Mouse (Mus musculus) natural killer cell, adult 2 months (primary cell): ENCODE results near the gene Morn3.
"Not testable (repeated sequence)": the region's sequence is repeated elsewhere in the genome, so short reads cannot be mapped to it uniquely, and the experiment has no call there.

Source experiments
- DNase-seq, 2 experiments: peaks; one replicate each; pipeline ENCODE4 v3.0.0; 2022; ENCODE audit warnings: low spot score in 2 of 2

Morn3 gene

DNA sequence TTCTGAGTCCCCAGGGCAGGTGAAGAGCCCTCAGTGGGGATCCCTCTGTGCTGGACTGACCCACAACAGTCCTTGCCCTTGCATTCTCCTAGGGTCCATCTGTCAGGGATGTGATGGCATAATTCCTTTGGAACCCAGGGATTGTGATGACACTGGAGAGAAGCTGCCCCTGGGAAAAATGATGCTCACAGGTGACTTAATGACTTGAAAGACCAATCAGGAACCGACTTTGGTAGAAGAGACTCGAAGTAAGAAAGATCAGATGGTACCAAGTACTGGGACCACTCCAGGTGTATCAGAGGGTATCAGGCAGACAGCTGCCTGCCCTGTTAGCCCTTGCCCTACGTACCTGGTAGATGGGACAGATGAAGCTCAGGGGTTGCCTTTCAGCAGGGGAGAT, at the start of gene Morn3:
Gene Morn3, minus strand, starts transcription at position 101 of the 400 bp plus-strand sequence.
- DNase-seq = no peak

DNA sequence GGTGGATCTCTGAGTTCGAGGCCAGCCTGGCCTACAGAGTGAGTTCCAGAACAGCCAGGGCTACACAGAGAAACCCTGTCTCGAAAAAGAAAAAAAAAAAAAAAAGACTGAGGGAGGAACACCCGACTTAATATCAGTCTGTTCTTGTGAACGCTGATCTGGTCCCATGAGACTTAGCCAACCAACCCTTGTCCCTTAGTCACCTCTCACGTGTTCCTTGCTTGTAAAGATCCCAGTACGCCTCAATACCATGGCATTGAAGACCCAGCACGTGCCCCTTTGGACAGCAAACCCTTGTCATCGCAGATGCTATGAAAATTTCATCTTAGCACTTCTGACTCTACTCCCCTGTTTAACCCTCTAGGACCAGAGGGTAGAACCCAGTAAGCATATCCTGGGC, 49.5 kb upstream of the Morn3 start:
- no peak for DNase-seq

DNA sequence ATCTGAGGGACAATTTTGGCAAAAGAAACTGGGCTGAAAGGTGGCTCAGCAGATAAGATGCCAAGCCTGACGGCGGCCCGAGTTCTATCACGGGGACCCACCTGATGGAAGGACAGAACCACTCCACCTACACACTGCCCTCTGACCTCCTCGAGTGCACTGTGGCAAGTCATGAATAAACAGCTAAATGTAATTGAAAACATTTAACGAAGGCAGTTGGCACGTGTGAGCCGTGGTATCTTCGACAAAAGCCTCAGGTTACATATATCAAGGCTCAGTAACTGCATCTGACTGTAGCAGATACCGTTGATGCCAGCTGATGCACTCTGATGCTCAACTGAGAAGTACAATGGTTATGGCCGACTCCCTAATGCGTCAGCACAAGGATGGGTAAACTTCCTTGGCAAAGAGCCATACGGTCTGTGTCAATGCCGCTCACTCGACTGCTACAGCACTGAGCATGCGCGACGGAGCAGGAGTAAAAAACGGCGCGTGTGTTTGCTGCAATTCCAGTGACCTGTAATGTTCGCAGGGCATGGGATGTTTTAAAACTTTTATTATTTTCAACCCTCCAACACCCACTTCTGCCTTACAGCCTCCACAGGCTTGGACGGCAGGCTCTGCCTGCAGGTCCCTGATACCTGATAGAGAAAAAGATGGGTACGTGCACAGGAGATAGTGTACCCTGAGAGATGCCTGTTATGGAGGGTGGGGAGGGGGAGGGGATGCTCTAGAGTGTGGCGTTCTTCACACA, 47.6 kb upstream of the Morn3 start:
- no peak for DNase-seq

DNA sequence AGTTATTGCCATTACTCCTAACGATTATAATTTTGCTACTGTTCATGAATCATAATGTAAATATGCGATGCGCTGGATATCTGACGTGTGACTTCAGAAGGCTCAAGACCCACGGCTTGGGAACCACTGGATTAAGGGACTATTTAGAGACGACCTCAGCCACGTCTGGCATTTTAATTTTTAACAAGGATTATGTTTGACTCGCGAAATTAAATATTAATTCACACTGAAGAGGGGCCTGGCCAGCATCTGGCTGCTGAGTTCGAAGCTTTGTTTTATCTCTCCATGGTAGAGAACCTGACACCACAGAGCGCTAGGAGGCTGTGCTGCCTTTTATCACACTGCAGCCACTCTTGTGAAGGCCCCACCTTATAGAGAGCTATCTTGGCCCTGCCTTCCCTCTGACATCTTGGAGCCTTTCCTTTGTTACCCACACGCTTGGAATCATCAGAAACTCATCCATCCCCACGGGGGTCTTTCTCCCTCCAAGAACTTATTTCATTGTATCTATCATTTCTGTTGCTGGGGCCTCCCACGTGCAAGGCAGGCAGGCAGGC, 46.3 kb upstream of the Morn3 start:
- DNase-seq = no peak

DNA sequence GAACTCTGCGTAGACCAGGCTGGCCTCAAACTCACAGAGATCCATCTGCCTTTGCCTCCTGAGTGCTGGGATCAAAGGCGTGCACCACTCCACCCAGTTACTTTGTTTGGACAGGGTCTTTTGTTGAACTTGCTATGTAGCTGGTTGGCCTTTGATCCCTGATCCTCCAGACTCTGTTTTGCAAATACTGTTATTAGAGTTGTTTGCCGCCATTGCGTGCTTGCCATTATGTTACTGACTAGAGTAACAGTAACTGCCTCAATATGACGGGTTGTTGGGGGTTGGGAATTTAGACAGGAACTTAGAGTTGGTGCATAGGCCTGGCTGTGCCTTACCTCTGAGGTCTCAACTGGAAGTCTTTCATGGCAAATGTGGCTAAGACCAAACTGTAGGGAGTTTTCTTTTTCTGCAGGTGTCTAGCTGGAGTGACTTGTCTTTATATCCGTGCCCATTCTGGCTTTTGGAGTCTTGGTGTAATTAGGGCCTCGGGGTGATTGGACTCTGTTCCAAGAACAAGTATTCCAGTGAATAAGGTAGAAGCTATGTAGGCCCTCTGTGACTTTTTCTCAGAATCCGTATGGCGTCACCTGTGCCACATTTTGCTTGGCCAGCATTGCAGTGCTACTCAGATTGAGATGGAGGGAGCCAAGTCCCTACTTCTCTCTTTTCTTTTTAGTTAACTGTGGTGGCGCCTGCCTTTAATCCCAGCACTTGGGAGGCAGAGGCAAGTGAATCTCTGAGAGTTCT, 43.9 kb upstream of the Morn3 start:
- no peak for DNase-seq

DNA sequence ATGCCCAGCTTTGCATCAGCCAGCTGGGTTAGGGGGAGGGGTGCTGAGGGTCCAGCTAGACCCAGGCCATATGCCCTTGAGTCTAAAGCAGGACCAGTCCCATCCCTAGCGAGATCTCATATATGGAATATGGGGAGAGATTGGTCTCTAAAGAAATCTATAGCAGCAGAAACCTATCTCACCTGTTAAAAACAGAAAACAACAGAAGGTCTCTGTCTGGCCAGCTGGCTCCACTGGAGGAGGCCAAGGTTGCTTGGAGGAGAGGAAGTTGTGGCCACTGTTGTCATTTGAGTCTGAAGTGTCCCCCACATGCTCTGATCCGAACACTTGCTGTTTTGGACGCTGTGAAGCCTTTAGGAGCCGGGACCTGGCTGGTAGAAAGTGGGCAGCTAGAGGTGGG, 42.0 kb upstream of the Morn3 start:
- no peak for DNase-seq

DNA sequence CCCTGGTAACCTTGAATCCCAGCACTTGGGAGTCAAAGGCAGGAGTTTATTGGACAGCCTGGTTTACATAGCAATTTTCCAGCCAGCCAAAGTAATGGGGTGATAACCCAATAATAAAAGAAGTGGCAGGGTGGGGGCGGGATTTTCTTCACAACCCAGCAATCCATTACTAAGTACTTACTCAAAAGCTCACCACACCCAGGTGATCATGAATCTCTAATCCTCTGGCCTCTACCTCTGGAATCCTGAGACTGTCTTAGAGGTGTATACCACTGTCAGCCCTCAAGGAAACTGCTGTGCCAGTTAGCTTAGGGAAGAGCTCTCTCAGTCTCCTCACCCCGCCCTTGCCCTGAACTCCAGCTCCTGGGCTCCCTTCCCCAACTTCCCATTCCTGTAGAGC, 39.7 kb upstream of the Morn3 start:
- no peak for DNase-seq

DNA sequence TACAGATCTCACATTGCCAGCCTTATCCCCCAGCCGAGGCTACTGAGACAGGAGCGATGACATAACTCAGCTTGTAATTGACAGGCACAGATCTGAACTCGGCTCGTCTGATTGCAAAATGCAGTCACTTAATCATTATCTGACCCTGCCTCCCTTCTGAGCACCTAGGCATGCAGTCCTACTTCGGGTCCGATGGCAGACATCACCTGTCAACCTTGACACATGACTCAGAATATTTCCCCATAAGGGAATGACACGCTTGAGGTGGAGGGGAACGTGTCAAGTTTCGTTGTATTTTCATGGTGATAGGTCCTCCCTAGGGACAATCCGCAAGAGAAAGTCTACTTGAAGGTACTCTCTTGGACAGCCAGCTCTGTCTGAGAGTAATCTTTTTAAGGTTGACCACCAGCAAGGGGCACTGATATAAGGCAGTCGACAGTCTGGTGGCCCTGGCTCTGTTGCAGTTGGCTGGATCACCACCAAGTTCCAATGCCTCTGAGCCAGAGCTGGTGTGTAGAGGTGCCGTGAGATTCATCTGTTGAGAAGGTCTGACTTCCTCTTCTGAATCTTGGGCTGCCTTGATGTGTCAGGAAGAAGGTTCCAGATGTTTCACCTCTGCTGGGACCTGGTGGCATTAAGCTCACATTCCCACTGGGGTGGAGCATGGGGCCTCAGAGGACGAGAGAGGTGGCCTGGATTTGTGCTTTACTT, 36.7 kb upstream of the Morn3 start:
- no peak for DNase-seq

DNA sequence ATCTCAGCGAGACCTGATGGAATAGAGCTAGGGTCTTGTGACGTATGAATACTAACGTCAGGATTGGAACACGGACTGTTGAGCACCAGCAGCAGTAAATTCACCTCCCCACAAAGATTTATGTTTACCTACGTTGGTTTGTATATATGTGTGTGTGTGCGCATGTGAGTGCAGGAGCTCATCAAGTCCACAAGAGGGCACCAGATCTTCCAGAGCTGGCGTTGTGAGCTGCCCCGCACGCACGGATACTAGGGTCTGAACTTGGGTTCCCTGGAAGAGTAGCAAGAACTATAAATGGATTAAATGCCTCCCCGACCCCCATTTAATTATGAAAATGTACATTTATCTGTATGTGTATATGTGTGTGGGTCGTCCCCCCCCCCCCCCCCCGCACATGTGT, 33.7 kb upstream of the Morn3 start:
- no peak for DNase-seq

DNA sequence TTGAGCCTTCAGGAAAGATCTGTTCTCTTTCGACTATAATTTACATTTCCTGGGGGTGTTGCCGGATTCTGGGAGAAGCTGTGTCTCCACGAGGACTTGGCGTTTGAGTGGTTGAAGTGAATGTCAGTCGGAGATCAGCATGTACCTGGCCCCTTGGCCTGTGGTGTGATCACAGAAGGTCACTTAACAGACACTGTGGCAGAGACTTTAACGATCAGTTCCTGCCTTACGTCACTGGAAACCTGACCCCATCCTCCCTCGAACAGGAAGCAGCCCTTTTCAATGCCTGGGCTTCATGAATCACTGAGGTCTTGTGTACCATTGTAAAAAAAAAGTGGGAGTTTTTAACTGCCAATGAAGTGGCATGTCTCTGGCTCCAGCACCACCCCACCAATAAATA, 33.2 kb upstream of the Morn3 start:
- peak; percentile 39 to 51 for DNase-seq

DNA sequence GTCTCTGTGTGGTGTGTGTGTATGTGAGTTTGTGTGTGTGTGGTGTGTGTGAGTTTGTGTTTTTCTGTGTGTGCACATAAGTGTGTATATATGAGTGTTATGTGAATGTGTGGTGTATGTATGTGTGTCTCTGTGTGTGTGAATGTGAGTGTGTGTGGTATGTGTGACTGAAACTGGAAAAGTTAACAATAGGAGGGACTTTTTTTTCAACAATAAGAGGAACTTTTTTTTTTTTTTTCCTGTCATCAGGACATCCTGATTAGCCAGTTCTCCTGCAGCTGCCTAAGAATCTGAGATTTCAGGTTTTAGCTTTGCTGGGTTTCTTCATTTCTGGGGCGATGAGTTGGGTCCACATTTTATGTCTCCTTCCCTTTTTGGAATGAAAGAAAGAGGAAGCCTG, 32.8 kb upstream of the Morn3 start:
- DNase-seq = no peak

DNA sequence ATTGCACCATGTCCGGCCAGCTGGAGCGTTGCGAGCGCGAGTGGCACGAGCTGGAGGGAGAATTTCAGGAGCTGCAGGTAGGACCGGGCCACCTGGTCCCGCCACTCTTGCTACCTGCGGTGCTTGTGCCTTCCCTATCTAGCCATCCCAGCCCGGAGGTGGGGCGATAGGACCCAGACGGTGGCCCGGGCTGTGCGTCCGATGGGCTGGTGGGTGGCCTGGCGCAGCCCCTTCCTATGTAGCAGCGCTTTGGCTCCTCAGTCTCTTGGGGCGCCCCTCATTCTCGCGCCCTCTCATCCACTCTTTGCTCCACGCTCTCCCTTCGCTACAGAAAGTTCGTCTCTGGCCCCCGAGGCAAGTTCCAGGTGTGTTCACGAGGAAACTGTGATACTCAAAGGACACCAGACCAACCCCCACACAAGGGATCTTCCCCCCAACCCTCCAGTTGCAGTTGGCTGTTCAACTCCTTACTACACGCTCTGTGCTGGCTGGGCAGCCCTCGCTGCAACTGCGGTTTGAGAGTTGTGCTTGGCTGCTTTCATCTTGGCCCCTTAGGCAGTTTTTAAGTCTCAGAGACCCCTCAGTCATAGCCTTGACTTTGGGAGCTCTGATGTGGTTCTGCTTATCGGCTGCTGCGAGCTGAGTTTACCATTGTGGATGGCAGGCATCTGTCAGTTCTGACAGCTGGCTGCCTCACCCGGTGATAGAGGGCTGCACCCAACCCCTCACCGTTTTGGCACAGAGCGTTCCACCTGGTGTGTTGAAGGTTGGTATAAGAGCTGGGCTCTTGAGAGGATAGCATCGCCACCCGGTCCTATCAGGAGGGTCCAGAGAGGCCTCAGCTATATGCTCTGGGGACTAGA, 29.8 kb upstream of the Morn3 start:
- DNase-seq = no peak

DNA sequence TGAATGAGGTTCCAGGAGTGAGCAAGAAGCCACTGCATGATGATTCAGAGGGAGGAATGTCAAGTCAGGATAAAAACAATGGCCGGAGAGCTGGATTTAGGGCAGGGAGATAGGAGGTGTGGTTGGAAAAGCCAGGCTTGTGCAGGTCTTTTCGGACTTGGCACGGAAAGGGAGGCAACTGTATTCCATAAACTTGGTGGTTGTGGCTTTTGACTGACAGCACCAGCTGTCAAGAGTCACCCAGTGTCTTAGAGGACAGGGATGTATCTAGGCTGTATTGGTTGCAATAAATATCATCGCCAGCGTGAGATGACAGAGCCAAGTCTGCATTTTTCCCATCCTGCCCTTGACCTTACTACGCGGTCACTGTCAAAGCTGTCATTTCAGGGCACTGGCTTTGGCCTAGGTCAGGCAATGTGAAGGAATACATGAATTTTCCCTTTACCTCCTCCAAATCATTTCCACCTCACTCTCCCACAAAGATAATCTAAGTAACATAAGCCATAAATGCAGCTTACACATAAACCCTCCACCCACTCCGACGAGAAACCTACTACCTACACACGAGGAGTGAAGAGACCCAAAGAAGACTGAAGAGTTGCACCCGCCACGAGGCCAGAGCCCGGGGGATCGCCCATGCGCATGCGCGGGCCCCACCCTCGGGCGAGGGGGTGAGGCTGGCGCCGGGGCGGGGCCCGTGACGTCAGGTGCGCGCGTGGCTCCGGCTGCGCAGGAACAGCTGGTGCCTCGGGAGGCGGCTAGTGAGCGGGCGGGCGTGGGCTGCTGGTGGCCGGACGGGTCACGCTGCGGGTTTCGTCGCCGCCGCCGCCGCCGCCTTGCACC, 29.0 kb upstream of the Morn3 start:
- DNase-seq = peak; percentile 90 to 93

DNA sequence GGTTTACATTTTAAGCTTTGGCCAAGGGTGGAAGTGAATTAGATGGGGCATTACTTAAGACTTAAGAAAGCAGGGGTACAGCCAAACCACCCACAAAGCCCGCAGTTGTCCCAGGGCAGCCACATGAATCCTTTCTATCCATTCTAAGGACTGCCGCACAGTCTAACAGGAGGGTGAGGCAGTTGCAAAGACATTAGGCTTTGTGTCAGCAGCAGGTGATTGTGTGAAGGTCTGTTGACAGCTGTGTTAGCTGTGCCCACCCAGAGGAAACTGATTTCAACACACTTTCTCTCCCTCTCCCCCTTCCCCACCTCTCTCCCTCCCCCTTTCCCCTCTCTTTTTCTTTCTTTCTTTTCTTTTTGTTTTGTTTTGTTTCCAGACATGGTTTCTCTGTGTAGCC, 21.9 kb upstream of the Morn3 start:
- no peak for DNase-seq

DNA sequence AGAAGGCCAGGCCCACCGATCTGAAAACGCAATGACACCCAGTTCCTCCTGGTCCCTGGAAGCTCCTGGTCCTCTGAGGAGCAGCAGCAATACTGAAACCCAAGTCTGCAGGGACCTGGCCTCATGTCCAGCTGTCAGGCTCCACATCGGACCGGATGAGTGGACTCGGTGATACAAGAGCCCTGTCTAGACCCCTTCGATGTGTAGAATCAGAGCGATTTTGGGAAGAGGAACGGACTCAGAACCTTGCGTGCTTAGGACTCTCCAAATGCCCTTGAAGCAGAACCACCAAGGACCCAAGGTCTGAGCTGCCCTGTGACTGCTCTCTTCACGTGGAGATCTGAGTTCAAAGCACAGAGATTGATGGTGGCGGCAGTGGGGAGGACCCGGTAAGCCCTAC, 21.3 kb upstream of the Morn3 start, which contains the start of gene Tmem120b:
Gene Tmem120b, plus strand, starts transcription at position 301 of the 400 bp plus-strand sequence.
- DNase-seq = no peak

DNA sequence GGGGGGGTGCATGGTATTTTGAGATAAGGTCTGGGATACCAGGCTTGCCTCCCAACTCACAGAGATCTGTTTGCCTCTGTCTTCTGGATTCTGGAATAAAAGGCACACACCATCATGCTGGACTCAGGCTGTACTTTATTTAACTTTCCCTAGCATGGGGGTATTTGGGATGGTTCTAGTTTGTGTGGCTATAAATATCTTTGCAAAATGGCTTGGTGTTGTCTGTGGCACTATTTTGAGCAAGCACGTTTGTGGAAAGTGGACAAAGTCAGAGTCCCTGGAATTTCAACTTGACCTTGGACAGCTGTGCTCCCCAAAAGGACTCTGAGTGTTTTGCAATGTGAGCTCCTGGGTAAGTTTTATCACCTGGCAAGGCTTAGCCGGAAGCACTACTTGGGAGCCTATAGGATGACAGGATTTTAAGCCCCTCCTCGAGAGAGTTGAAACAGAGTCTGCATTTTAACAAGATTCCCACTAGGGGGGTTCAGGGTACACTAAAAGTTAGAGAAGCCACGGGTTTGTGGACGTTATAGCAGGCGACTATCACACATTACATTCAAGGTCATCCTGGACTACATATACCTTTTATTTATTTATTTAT, 20.7 kb upstream of the Morn3 start:
- peak; percentile 32 to 46 for DNase-seq

DNA sequence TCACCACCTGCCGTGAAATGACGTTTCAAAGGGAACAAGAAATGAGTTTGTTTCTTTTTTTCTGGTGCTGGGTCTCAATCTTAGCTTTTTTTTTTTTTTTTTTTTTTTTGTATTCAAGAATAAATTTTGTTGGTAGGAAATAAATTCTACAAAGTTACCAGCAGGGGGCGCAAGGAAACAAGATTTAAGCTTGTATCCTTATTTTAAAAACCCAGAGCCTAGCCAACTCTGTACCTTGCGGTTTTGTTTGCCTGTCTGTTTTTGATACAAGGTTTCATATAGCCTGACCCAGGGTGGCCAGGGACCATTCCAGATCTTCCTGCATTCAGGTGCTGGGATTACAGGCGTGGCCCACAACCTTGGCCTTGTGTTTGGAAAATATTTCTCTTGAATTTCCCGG, 17.4 kb upstream of the Morn3 start:
- peak; percentile 62 to 78 for DNase-seq

DNA sequence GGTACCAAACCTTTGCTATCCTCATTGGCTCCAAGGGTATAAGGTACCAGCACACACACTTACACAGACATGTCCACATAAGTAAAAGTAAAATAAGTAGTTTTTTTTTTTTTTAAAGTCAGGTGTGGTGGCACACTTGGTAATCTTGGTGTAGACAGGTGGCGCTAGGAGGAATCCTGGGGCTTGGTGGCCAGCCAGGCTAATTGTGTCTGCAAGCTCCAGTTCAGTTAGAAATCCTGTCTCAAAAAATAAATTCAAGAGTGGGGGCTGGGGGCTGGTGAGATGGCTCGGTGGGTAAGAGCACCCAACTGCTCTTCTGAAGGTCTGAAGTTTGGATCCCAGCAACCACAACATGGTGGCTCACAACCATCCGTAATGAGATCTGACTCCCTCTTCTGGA, 16.3 kb upstream of the Morn3 start:
- no peak for DNase-seq

DNA sequence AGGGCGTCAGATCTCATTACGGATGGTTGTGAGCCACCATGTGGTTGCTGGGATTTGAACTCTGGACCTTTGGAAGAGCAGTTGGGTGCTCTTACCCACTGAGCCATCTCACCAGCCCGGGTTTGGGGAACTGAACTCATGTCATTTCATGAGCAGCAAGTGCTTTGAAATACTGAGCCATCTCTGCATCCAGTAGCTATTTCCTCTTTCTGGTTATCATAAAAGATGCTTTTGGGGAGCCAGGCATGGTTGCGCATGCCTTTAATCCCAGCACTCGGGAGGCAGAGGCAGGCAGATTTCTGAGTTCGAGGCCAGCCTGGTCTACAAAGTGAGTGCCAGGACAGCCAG, 14.6 kb upstream of the Morn3 start:
- DNase-seq = not testable (repeated sequence)
